Mouse (Mus musculus) small intestine, adult 2 months (tissue): Measurements from ENCODE around the gene Ankfn1.

Experiments used
- CTCF ChIP-seq: fragments of 200-500 bp; IDR thresholded peaks from 2 replicates; pipeline ENCODE4 v1.5.1; 2012; ENCODE audit warnings: low read depth, mild to moderate bottlenecking, control low read depth, inconsistent platforms, low read length, moderate library complexity, mixed read lengths; ENCODE audit not compliant: insufficient replicate concordance, insufficient read length; ENCODE audit errors: extremely low read depth
- POLR2A ChIP-seq: fragments of 200-500 bp; IDR thresholded peaks from 2 replicates; pipeline ENCODE4 v1.6.1; 2012; ENCODE audit warnings: low read depth, mild to moderate bottlenecking, control low read depth, inconsistent platforms, low read length, moderate library complexity

GRCm38 (mm10) chr11:89631315-89631714, 146.1 kb downstream of the Ankfn1 start:
- TF ChIP-seq CTCF: no peak
- TF ChIP-seq POLR2A: no peak
